In the genomic region with DNA sequence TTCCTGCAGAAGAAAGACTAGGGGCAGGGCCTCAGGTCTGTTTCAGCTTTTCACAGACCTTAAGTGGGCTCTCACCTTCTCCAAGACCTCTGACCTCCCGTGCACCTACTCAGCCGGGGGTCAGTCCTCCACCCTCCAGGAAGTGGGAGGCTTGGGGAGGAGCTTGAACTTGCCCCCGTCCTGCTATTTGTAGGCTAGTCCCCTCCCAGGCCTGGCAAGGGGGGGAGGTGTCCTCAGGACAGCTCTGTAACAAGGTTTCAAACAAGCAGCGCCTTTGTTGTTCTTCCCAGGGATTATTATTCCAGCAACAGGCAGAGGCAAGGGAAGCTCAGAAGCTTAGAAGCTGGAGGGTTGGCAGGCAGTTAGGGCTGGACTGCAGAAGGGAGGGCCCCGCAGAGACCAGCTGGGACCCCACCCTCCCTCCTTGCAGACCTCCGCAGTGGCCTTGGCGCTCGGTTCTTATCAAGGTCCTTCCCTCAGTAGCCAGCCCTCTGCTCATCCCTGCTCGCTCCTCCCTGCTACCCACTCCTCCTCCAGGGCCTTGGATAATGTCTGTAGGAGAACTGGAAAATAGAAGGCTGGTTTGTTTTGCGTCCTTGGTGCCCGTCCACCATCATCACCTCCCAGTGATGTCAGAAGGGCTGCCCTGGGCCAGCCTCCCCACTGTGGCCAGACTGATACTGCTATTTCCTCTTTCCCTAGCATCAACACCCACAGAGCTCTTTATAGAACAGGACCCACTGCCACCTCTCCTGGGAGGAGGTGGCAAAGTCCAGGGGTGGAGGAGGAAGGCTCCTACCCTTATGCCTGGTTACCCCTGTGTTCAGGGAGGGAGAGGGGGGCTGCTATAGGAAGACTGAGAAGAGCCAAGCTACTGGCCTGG, we compare ENCODE assay signal across 9 mouse cellular contexts. TPM values are rescaled to one million over a fixed set of nuclear protein-coding genes. Genes with fewer than 3 reads are reported as not detected.
DNase-seq lines count a peak whose midpoint lies in the region; ATAC-seq and TF ChIP-seq lines count a peak whose summit lies in the region.
"Had no signal": no experiment of that assay in that cellular context is flagged by ENCODE, and none has a peak within 500 bp of the region (broad histone marks: within the 10 kb centered on the region; RNA-seq: fewer than 3 reads in every experiment).

No protein-coding gene starts in this region.

- H3K36me3 ChIP-seq in embryonic facial prominence, embryonic 14.5 days (ENCODE audit: control insufficient read depth, insufficient read depth, low read length), result no peaks in the 10 kb centered on the region
- H3K36me3 ChIP-seq in liver, postnatal 0 days (replicated peaks; ENCODE audit: insufficient read depth, low read length), result no peaks in the 10 kb centered on the region

- peak overlapping the region; percentile 12; the same call in 1 of the 2 replicates for H3K27ac ChIP-seq in layer of hippocampus, adult 2 months
- H3K27ac ChIP-seq in embryonic facial prominence, embryonic 14.5 days (replicated peaks; ENCODE audit: low read depth, low read length), result peak overlapping the region; percentile 35; the same call in 1 of the 2 replicates
- peak overlapping the region; percentile 60 for H3K27ac ChIP-seq in liver, postnatal 0 days (ENCODE audit: low read depth)

- DNase-seq in layer of hippocampus, adult 2 months (ENCODE audit: low spot score in 2 of 2), result no peak
- DNase-seq in layer of hippocampus, postnatal 25 days (ENCODE audit: extremely low spot score in 1 of 2, low spot score in 1 of 2), result no peak
- peak; percentile 57 for DNase-seq in adrenal gland, postnatal 10 days
- DNase-seq in embryonic facial prominence, embryonic 14.5 days (ENCODE audit: low spot score), result peak; percentile 33
- no peak for DNase-seq in liver, postnatal 0 days
- DNase-seq in lung, adult 18-20 months, result no peak
- DNase-seq in cerebellum, adult 8-10 months, result no peak
- no peak for DNase-seq in frontal cortex, adult 2 months (ENCODE audit: extremely low spot score in 1 of 2, low spot score in 1 of 2)
- DNase-seq: kidney, adult 18-20 months had no signal

- TF ChIP-seq EP300 in liver, postnatal 0 days (IDR thresholded peaks at IDR 0.05; ENCODE audit: low read depth), result no peak

- WGBS in embryonic facial prominence, embryonic 14.5 days, result 10% methylated on average over 11 of the region's 11 CpGs
- 13% methylated on average over 11 of the region's 11 CpGs for WGBS in liver, postnatal 0 days (ENCODE audit: insufficient replicate concordance)

- no peak overlapping the region for H3K9ac ChIP-seq in embryonic facial prominence, embryonic 14.5 days (ENCODE audit: low read depth, low read length)
- H3K9ac ChIP-seq in liver, postnatal 0 days (replicated peaks), result peak overlapping the region; percentile 16; the same call in 1 of the 2 replicates

- peaks cover 20% of the 10 kb centered on the region for H3K4me1 ChIP-seq in embryonic facial prominence, embryonic 14.5 days (ENCODE audit: control insufficient read depth, insufficient read depth, low read length)
- H3K4me1 ChIP-seq in liver, postnatal 0 days (ENCODE audit: insufficient read depth), result peaks cover 27% of the 10 kb centered on the region

- no peak for ATAC-seq in embryonic facial prominence, embryonic 14.5 days (ENCODE audit: low read depth)
- no peak for ATAC-seq in liver, postnatal 0 days

- no peak for TF ChIP-seq CTCF in layer of hippocampus, adult 2 months (conservative IDR thresholded peaks at IDR 0.05)
- TF ChIP-seq CTCF in liver, postnatal 0 days (IDR thresholded peaks at IDR 0.05; ENCODE audit: low read depth), result no peak

- peaks cover 20% of the 10 kb centered on the region; the same call in 1 of the 2 replicates for H3K27me3 ChIP-seq in embryonic facial prominence, embryonic 14.5 days (replicated peaks; ENCODE audit: control insufficient read depth, insufficient read depth, low read length)
- peaks cover 20% of the 10 kb centered on the region; the same call in 1 of the 2 replicates for H3K27me3 ChIP-seq in liver, postnatal 0 days (ENCODE audit: insufficient read depth, low read length)

- no peak overlapping the region for H3K4me3 ChIP-seq in layer of hippocampus, adult 2 months
- H3K4me3 ChIP-seq in embryonic facial prominence, embryonic 14.5 days (ENCODE audit: low read depth, low read length), result no peak overlapping the region
- H3K4me3 ChIP-seq in liver, postnatal 0 days (ENCODE audit: low read depth, low read length), result no peak overlapping the region

- no peaks in the 10 kb centered on the region for H3K9me3 ChIP-seq in embryonic facial prominence, embryonic 14.5 days (ENCODE audit: control insufficient read depth, low read length)
- H3K9me3 ChIP-seq in liver, postnatal 0 days (ENCODE audit: low read length), result no peaks in the 10 kb centered on the region

- H3K4me2 ChIP-seq in embryonic facial prominence, embryonic 14.5 days (ENCODE audit: low read depth, low read length), result peak overlapping the region; percentile 17; the same call in 1 of the 2 replicates
- peak overlapping the region; percentile 76 for H3K4me2 ChIP-seq in liver, postnatal 0 days (ENCODE audit: low read depth, low read length)

RNA-seq across cellular contexts. Expression of a gene that starts 4.5 kb away (rescaled TPM):
- total RNA-seq in layer of hippocampus, adult 2 months (2021), result 1 to 10 TPM; 1.1 to 1.6 TPM
- total RNA-seq in layer of hippocampus, postnatal 25 days (2021), result 1 to 10 TPM; 1.8 to 2.7 TPM
- 10 to 100 TPM; 10.2 to 24.1 TPM for total RNA-seq in adrenal gland, postnatal 10 days (2021)
- polyA plus RNA-seq in embryonic facial prominence, embryonic 14.5 days (2014; fragmentation: Nextera tagmentation; extraction: Ambion mirVana), result 3.3 and 3.4 TPM in 2 replicates
- polyA plus RNA-seq in liver, postnatal 0 days (2015; fragmentation: Nextera tagmentation; extraction: Ambion mirVana), result 39.5 and 39.6 TPM in 2 replicates
- 7.8 and 8.6 TPM in 2 replicates for polyA plus RNA-seq in frontal cortex, adult 2 months (2012; rRNA removed)

RNA-seq across cellular contexts. Expression of a gene that starts 17.5 kb away (rescaled TPM):
- not detected for total RNA-seq in layer of hippocampus, adult 2 months (2021)
- not detected for total RNA-seq in layer of hippocampus, postnatal 25 days (2021)
- 1 to 10 TPM in 1 of 2 experiments, under 1 TPM in 1; 0.94 to 5.1 TPM for total RNA-seq in adrenal gland, postnatal 10 days (2021)
- polyA plus RNA-seq in embryonic facial prominence, embryonic 14.5 days (2014; fragmentation: Nextera tagmentation; extraction: Ambion mirVana), result 5.9 and 6.6 TPM in 2 replicates
- 0.64 and 0.88 TPM in 2 replicates for polyA plus RNA-seq in liver, postnatal 0 days (2015; fragmentation: Nextera tagmentation; extraction: Ambion mirVana)
- 0.06 TPM in 1 of 2 replicates, not detected in the other for polyA plus RNA-seq in frontal cortex, adult 2 months (2012; rRNA removed)

RNA-seq across cellular contexts. Expression of a gene that starts 46.2 kb away (rescaled TPM):
- total RNA-seq in layer of hippocampus, adult 2 months (2021), result not detected
- total RNA-seq in layer of hippocampus, postnatal 25 days (2021), result not detected
- not detected for total RNA-seq in adrenal gland, postnatal 10 days (2021)
- not detected in 2 replicates for polyA plus RNA-seq in embryonic facial prominence, embryonic 14.5 days (2014; fragmentation: Nextera tagmentation; extraction: Ambion mirVana)
- not detected in 2 replicates for polyA plus RNA-seq in liver, postnatal 0 days (2015; fragmentation: Nextera tagmentation; extraction: Ambion mirVana)
- polyA plus RNA-seq in frontal cortex, adult 2 months (2012; rRNA removed), result 0.36 and 1.7 TPM in 2 replicates

RNA-seq across cellular contexts. Expression of a gene that starts 56.3 kb away (rescaled TPM):
- 1 to 10 TPM; 6.3 to 9.4 TPM for total RNA-seq in layer of hippocampus, adult 2 months (2021)
- 1 to 10 TPM; 7.4 to 9.6 TPM for total RNA-seq in layer of hippocampus, postnatal 25 days (2021)
- 10 to 100 TPM; 18.5 to 23.2 TPM for total RNA-seq in adrenal gland, postnatal 10 days (2021)
- polyA plus RNA-seq in embryonic facial prominence, embryonic 14.5 days (2014; fragmentation: Nextera tagmentation; extraction: Ambion mirVana), result 5.4 and 6.6 TPM in 2 replicates
- 1.3 and 1.9 TPM in 2 replicates for polyA plus RNA-seq in liver, postnatal 0 days (2015; fragmentation: Nextera tagmentation; extraction: Ambion mirVana)
- polyA plus RNA-seq in frontal cortex, adult 2 months (2012; rRNA removed), result 18.1 and 19.6 TPM in 2 replicates

RNA-seq across cellular contexts. Expression of a gene that starts 58.2 kb away (rescaled TPM):
- not detected for total RNA-seq in layer of hippocampus, adult 2 months (2021)
- not detected for total RNA-seq in layer of hippocampus, postnatal 25 days (2021)
- 1 to 10 TPM; 1.4 to 4.3 TPM for total RNA-seq in adrenal gland, postnatal 10 days (2021)
- not detected in 2 replicates for polyA plus RNA-seq in embryonic facial prominence, embryonic 14.5 days (2014; fragmentation: Nextera tagmentation; extraction: Ambion mirVana)
- 30.8 and 41.9 TPM in 2 replicates for polyA plus RNA-seq in liver, postnatal 0 days (2015; fragmentation: Nextera tagmentation; extraction: Ambion mirVana)
- 0.50 and 0.55 TPM in 2 replicates for polyA plus RNA-seq in frontal cortex, adult 2 months (2012; rRNA removed)

Comparison
In these comparisons a context has a peak if more than half of its experiments do, and no peak if none do; other contexts are left out.
1. DNase-seq: peak in adrenal gland, postnatal 10 days (single experiment) and embryonic facial prominence, embryonic 14.5 days (single experiment); none in layer of hippocampus, adult 2 months (0 of 2), layer of hippocampus, postnatal 25 days (0 of 2), liver, postnatal 0 days (single experiment), lung, adult 18-20 months (0 of 2), cerebellum, adult 8-10 months (single experiment) and frontal cortex, adult 2 months (0 of 2).
2. Peak in every context shown above with its lines, with median percentiles within 50 percentile points of each other: H3K27ac ChIP-seq.